Mouse (Mus musculus) ES-E14 (cell line): ENCODE results near the gene Zfp771. TPM values are rescaled to one million over a fixed set of nuclear protein-coding genes. Genes with fewer than 3 reads are reported as not detected.
A peak's percentile ranks its signal among the peaks of the same experiment; 100 is the strongest.

Experiments used
- DNase-seq: peaks from one replicate; pipeline ENCODE4 v3.0.0-alpha.2; 2013; ENCODE audit warnings: low read depth, low spot score
- H3K27ac ChIP-seq: 2 replicates; pipeline ENCODE4 v1.5.1; 2012; ENCODE audit warnings: low read depth, mild to moderate bottlenecking, low read length, moderate library complexity, mixed read lengths; ENCODE audit not compliant: poor library complexity, insufficient read depth, severe bottlenecking
- H3K36me3 ChIP-seq: 2 replicates; pipeline ENCODE4 v1.6.1; 2012; ENCODE audit warnings: mild to moderate bottlenecking, low read length, moderate library complexity, mixed read lengths; ENCODE audit not compliant: control insufficient read depth, poor library complexity, insufficient read depth, severe bottlenecking
- H3K4me1 ChIP-seq, 2 experiments: fragments of 150-350 bp in 1 of 2; sonication (generic) in 1 of 2; 2 replicates each; pipeline ENCODE4 v1.6.1; 2012; ENCODE audit warnings: low read length in 2 of 2, mild to moderate bottlenecking in 1 of 2, mixed read lengths in 1 of 2; ENCODE audit not compliant: control insufficient read depth in 2 of 2, insufficient read depth in 2 of 2, poor library complexity in 1 of 2
- H3K4me3 ChIP-seq, 2 experiments: fragments of 150-350 bp in 1 of 2; sonication (generic) in 1 of 2; 2 replicates each; pipeline ENCODE4 v1.5.1; 2012; ENCODE audit warnings: low read length in 2 of 2, low read depth in 1 of 2, mild to moderate bottlenecking in 1 of 2, mixed read lengths in 1 of 2; ENCODE audit not compliant: insufficient read depth in 1 of 2, poor library complexity in 1 of 2, severe bottlenecking in 1 of 2
- H3K9ac ChIP-seq: 2 replicates; pipeline ENCODE4 v1.6.1; 2012; ENCODE audit warnings: low read depth, mild to moderate bottlenecking, low read length, mixed read lengths; ENCODE audit not compliant: poor library complexity, insufficient read depth, severe bottlenecking
- H3K9me3 ChIP-seq: fragments of 150-350 bp; sonication (generic); 2 replicates; pipeline ENCODE4 v1.6.1; 2012; ENCODE audit warnings: low read depth, mild to moderate bottlenecking, low read length; ENCODE audit not compliant: control insufficient read depth, insufficient read depth
- CHD2 ChIP-seq: IDR thresholded peaks from 2 replicates; pipeline ENCODE4 v1.6.1; 2014; ENCODE audit warnings: mild to moderate bottlenecking, low read depth, low read length, inconsistent platforms
- HCFC1 ChIP-seq: IDR thresholded peaks from 2 replicates; pipeline ENCODE4 v1.6.1; 2012; ENCODE audit warnings: low read length, inconsistent platforms, borderline replicate concordance; ENCODE audit not compliant: insufficient read depth
- MAFK ChIP-seq: IDR thresholded peaks from 2 replicates; pipeline ENCODE4 v1.6.1; 2014; ENCODE audit warnings: mild to moderate bottlenecking, low read depth, low read length, inconsistent platforms; ENCODE audit not compliant: insufficient read depth
- ZC3H11A ChIP-seq: IDR thresholded peaks from 2 replicates; pipeline ENCODE4 v1.6.1; 2012; ENCODE audit warnings: low read depth, mild to moderate bottlenecking, inconsistent platforms, low read length, borderline replicate concordance
- ZNF384 ChIP-seq: IDR thresholded peaks from 2 replicates; pipeline ENCODE4 v1.6.1; 2012; ENCODE audit warnings: low read depth, low read length, inconsistent platforms
- in situ Hi-C, 2 experiments: fragments of 600-800 bp; cut with MboI; formaldehyde crosslinking; loops; one replicate each; pipeline ENCODE4 v1.15.1; 2025; ENCODE audit warnings: low sequenced_read_pairs in 2 of 2, inconsistent platforms in 1 of 2; ENCODE audit not compliant: unreplicated experiment in 2 of 2
- total RNA-seq: library from RNA; depleted of rRNA; stranded (reverse); fragments of 300-350 nt; gene quantifications from 2 replicates; pipeline ENCODE4 v1.2.3, GENCODE M21; 2012

Gene Zfp771
- total RNA-seq, 1 experiment = 21.6 TPM

DNA sequence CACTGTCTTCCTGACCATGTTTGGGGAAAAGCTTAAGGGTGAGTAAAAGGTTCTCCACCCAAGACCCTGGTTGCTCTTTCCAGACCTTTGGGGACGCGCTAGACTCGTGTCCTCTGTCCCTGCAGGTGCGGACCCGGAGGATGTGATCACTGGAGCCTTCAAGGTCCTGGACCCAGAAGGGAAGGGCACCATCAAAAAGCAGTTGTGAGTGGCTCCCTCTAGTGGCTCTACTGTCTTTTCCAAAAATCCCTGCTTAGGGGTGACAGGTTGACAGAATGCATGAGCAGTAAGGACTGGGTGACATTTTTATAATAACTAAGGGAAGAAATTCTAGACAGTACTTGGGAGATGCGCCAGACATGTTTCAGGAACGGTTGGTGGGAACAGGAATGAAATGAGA is 30.6 kb upstream of the Zfp771 start:
- Histone ChIP-seq H3K4me3 (peak overlapping the region in 1 of 2 experiments; percentile 71; a peak in 3 of 4 replicates), H3K27ac (peak overlapping the region; percentile 98), H3K9ac (peak overlapping the region; percentile 70), H3K9me3 (no peaks in the 10 kb centered on the region), H3K36me3 (peaks cover 16% of the 10 kb centered on the region), H3K4me1 (peaks cover 18 to 28% of the 10 kb centered on the region in 2 experiments)
- DNase-seq = peak; percentile 77
- TF ChIP-seq ZC3H11A (no peak), MAFK (no peak), HCFC1 (no peak), ZNF384 (no peak), CHD2 (no peak)
- in situ Hi-C loops = no loop called here

GRCm38 (mm10) chr7:127213930-127214329 is 30.1 kb upstream of the Zfp771 start:
- no peak for DNase-seq
- H3K9me3 ChIP-seq = no peaks in the 10 kb centered on the region
- H3K4me3 ChIP-seq = peak overlapping the region in 1 of 2 experiments; percentile 71; a peak in 3 of 4 replicates
- H3K27ac ChIP-seq = peak overlapping the region; percentile 98
- TF ChIP-seq ZC3H11A = no peak
- peaks cover 16% of the 10 kb centered on the region for H3K36me3 ChIP-seq
- in situ Hi-C loops = no loop called here
- H3K4me1 ChIP-seq = peaks cover 20 to 29% of the 10 kb centered on the region in 2 experiments
- H3K9ac ChIP-seq = peak overlapping the region; percentile 70; the same call in 1 of the 2 replicates

GRCm38 (mm10) chr7:127214521-127214920 is 29.6 kb upstream of the Zfp771 start:
- in situ Hi-C loops = no loop called here
- peak overlapping the region; percentile 98 for H3K27ac ChIP-seq
- H3K9ac ChIP-seq = peak overlapping the region; percentile 76
- peaks cover 16% of the 10 kb centered on the region for H3K36me3 ChIP-seq
- H3K4me3 ChIP-seq = peak overlapping the region; percentile 55 to 71
- H3K9me3 ChIP-seq = no peaks in the 10 kb centered on the region
- H3K4me1 ChIP-seq = peaks cover 20 to 32% of the 10 kb centered on the region in 2 experiments
- no peak for DNase-seq
- TF ChIP-seq HCFC1 (no peak), MAFK (no peak), ZC3H11A (no peak), CHD2 (no peak), ZNF384 (no peak)

DNA sequence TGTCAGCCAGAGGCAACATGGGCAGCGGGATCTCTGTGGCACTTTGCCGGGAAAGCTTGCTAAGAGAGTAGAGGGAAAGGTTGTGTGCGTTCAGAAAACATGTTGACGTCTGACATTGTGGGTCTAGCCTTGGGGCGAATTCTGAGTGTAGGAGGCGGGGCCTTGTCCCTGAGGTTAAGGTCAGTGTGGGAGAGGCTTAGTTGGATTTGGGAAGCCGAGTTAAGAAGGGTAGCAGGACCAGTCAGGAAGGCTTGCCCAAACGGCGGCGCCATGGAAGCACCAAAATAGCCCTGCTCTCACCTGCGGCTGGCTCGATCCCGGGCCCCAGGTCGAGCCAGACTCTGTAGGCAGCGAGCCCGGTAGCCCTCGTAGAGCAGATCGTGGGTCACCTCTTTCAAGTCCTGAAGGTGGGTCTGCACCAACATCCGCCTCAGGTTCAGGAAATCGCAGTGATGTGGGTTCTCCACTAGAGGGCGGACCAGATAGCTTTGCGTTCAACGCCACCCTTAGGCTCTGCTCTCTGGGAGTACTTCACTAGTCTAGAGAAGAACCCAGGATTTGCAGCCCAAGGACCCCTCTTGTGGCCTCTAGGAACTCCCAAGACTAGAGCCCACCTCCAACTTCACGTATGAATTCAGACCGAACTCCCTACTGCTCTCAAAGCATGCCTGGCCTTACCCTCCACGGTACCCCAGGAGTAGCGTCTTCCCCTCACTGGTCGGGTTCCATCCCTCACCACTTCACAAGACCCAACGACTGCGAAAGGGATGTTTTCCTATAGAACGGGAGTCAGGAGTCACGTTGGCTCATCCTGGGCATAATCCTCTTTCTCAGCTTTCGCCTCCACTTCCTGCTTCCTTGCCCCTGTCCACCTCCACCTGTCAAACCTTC is 28.8 kb upstream of the Zfp771 start:
- peak; percentile 83 for DNase-seq
- TF ChIP-seq ZNF384 (no peak), MAFK (no peak), CHD2 (no peak)
- Histone ChIP-seq H3K9me3 (no peaks in the 10 kb centered on the region), H3K4me3 (peak overlapping the region; percentile 55 to 71), H3K36me3 (peaks cover 16% of the 10 kb centered on the region), H3K9ac (peak overlapping the region; percentile 76), H3K4me1 (peaks cover 20 to 29% of the 10 kb centered on the region in 2 experiments), H3K27ac (peak overlapping the region; percentile 98)
- in situ Hi-C loops = no loop called here

DNA sequence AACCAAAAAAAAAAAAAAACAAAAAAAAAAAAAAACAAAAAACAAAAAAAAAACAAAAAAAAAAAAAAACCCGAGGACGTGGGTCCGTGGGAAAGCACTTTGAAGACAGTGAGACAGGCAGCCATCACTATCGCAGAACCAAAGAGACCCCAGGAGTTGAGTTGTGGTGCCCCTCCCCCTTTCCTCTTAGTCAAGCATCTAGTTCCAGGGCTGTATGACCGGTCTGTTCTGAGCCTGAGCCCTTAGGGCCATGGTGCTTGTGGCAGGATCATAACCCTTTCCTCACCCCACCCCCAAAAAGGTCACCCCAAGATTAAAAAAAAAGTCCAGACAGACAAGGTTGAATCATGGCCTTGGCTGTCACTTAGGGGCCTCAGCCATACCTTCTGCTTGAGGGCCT is 27.8 kb upstream of the Zfp771 start:
- Histone ChIP-seq H3K4me3 (peak overlapping the region in 1 of 2 experiments; percentile 55; a peak in 2 of 4 replicates), H3K4me1 (peaks cover 20% of the 10 kb centered on the region in 2 experiments), H3K9me3 (no peaks in the 10 kb centered on the region), H3K27ac (peak overlapping the region; percentile 11; the same call in 1 of the 2 replicates), H3K9ac (peak overlapping the region; percentile 62; the same call in 1 of the 2 replicates), H3K36me3 (peaks cover 16% of the 10 kb centered on the region)
- no peak for DNase-seq
- TF ChIP-seq CHD2 (no peak), ZC3H11A (no peak), ZNF384 (no peak), HCFC1 (no peak), MAFK (no peak)
- in situ Hi-C loops = no loop called here
